Mouse (Mus musculus): ENCODE results near the gene C6.

C6 gene

DNA sequence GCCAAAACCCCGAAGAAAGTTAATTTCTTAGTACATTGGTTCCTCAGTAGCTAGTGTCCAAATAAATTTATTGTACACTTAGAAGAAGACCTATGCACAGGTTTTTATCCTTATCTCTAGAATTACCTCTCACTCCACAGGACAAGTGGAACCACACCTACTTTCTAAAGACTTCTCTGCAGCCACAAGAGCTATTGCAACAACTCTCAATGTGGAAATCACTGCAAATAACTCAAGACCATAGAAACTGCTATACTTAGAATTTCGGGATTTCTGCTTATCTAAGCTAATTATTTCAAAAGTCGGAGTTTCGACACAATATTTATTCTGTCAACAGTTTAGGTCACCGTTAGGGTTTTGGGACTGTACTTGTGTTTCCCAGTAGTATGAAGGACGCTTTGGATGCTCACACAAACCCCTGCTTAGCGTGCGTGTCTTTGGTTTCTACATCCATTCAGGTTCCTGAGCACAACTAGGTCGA lies at the start of gene C6:
TSS of gene C6 (plus strand) at position 346 of the 481 bp plus-strand sequence.
- no peak for DNase-seq

DNA sequence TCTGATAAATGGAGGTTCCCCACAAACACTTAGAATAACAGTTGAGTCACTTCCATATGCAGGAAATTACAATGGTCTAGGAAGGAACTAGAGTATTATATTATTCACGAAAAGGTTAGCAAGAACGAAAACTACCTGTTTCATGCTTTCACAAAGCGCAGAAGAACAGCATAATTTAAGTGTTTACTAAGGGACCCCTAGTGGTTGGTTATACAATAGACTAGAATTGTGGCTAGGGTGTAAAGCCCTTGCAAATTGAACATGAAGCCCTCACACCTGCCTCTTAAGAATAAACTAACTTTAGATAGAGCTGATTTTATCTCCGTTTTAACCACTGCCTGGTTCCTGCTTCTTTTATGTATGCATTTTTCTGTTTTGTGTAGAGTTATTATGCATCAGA lies 29.4 kb upstream of the C6 start:
- no peak for DNase-seq

DNA sequence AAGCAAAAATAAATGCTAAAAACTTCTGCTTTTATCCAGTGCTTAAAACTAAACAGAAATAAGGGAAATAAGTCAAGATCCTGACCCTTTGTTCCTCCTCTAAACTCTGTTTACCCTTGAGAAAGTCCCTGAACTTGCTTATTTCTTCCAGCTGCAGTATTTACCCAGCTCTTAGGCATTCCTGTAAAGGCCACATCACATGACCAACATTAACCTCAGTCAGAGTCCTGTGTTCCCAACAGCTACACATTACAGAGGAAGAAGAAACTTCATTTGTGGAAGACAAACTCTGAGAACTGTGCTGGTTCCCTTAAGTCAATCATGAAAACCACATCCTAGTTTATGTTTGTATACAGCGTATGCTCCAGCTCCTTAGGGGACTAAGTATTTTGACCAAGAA lies 7.2 kb downstream of the C6 start:
- DNase-seq = no peak

DNA sequence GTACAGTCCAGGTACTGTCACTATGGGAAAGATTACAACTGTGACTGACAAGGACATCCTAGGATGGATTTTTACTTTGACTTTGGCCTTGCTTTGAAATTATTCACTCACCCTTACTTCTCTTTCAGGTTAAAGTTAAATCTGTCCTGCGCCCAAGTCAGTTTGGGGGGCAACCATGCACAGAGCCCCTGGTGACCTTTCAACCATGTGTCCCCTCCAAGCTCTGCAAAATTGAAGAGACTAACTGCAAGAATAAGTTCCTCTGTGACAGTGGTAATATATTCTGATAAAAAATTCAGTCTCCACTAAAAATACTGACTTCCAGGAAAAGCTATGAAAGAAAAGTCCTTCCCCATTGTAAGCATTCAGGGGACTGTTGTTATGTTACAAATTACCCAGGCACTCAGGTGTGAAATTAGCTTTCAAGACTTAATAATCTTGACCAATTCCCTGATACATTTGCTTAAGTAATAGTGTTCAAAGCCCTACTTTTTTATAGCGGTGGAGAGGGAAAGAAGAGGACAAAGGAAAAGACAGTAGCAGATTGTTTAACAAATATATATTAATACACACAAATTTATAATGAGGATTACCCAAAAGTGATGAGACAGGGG lies 8.1 kb downstream of the C6 start:
- DNase-seq = no peak

DNA sequence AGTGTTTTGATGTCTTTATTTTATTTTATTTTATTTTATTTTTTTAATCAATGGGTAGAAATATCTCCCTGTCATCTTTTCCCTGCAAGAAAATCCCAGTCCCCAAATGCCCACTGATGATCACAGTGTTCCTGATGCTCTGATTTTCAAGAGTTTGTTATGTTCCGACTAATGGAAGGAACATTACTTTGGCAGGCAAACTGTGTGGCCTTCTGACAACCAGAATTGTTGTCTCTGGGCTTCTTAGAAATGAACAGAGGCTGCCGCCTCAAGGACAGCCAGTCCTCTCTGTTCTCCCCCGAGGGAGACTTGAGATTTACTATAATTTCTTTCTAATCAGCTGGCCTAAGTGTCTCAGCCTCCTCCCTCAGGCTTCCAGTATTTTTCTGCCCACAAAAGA lies 20.7 kb downstream of the C6 start:
- no peak for DNase-seq

DNA sequence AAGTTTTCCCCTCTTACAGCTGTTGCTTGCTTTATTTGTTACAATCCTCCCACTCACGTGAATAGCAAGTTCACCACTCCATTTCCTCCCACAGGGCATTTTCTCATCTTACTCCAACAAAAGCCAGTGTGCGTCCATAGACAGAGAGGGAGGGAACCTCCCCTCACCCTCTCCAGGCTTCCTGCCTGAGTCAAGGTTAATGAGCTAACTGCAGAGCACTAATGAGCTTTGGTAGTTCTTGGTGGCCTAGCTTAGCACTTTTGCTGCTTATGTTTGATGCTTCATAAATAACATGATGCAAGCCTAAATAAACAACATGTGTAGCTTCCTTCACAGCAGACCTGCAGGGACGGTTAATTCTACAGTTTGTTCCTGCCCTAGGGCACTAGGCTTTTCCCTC lies 63.4 kb downstream of the C6 start:
- no peak for DNase-seq

DNA sequence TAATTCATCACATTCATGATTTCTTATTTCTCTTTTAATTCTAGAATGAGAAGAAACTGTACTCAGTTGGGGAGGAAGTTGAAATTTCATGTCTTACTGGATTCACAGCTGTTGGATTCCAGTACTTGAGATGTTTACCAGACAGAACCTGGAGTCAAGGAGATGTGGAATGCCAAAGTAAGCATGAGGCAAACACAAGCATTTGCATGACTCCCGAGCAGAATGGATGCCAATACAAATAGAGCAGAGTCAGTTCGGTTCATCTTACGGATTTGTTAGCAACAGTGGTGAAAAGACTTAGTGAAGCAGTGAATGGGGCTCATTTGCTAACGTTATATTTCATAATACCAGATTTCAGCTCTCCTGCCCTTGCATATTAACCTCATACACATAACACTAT lies 69.9 kb downstream of the C6 start:
- no peak for DNase-seq

DNA sequence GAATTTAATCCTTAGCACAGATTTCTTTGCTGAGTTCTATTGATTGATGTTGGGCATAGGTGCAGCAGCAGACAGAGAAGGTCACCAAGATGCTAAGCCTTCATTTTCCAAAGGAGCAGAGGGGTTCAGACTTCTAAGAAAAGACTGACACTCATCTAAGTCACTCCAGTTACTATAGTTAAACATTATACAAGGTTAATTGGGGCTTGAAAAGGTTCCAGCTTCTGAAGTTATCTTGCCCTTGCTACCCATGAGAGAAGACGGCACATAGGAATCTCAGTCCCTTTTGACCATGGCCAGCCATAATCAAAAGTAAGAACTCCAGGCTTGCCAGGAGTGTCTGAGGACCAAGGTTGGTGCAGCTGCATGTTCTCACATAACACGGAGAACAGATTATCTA lies 77.3 kb downstream of the C6 start:
- no peak for DNase-seq

DNA sequence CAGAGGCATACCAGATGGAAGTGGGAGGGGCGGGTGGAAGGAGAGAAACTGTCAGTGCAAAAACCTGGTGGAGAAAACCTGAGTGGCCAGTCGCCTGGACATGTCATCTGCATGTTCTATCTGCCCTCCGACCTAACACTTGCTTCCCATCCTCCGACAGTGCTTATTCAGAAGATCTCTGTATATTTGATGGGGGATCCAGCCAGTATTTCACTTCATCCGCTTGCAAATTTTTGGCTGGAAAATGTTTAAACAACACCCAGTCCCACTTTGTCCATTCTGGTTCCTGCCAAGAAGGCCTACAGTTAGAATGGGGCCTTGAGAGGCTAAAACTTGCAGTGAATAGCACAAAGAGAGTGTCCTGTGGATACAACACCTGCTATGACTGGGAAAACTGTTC lies 81.2 kb downstream of the C6 start:
- DNase-seq = no peak

DNA sequence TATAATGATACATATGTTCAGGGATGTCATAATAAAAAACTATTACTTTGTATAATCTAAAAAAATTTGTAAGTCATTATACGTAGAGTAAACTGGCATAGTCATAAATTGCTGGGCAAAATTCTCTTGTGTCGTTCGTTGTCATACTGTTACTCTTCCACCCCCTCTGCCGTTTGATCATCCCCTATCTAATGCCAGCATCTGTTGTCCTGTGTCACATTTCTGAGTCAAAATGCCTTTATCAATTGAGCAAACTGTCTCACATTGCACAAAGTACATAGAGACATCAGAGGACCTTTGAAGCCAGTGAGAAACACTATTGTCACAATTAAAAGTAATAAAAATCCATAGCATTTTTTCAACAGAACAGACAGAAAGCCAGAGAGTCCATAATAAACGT lies 88.0 kb downstream of the C6 start:
- no peak for DNase-seq

DNA sequence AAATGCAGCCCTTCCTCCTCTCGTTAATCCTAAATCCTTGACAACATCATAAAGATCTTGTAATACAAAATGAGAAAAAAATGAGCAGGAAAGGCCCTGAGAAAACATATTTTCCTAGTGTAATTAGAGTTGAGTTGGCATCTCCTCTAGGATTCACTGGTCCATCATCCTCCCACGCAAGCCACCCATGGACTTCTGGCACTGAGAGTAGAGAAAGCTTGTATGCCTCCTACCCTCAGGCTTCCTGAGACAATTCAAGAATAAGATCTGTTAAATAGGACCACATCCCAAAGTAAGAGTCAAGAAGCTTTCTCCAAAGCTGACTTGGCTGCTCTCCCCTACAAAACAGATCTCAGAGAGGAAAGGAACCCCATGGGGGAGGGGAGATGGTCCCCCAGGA lies 88.7 kb downstream of the C6 start:
- DNase-seq = no peak

DNA sequence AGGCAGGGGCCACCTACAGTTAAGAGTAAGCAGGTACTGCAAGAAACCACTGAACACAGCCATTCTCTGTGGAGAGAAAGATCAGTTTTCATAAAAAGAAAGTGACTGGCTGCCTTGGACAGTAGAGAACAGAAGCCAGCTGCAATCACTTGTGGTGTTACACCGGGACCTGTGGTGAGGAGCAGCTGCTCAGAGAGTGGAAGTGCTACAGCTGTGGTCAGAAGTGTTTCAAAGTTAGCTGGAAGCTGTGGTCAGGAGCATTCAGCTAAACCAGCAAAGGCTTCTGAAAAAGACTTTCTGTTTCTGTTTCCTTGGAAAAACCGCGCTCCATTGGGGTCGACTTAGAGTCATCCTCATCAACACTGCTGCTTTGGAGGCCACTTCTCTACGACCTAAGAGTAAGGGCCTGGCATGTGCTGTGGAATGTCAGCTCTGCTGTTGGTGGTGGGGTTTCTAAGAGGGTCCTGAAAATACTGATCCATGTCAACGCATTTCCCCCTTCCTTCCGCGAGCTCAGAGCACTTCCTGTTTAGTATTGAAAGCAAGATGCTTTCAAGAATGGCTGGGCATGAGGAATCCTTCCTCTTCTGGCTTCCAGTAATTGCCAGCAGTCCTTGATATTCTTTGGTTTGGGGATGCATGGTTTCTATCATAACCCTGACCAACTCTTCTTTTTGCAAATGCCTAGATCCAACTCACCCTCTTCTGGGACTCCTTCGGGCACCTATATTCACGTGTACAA lies 89.9 kb downstream of the C6 start:
- peak in 1 of 2 experiments; percentile 17 for DNase-seq

DNA sequence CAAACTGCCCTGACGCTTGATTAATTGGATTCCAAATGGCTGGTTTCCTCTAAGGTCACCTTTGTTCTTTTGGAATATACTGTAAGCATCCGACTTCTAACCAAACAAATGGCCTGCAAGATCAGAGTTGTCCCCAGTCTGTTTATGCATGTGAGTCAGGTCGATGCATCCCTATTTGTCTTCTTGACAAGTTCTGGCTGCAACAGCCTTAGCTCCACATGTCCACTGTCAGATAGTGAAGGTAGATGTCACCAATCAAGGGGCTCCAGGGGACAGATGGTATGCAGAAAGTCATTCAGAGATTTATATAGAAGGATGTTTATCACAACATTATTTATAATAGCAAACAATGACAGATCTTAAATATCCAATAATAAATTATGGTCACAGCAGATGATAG lies 91.5 kb downstream of the C6 start:
- DNase-seq = no peak

DNA sequence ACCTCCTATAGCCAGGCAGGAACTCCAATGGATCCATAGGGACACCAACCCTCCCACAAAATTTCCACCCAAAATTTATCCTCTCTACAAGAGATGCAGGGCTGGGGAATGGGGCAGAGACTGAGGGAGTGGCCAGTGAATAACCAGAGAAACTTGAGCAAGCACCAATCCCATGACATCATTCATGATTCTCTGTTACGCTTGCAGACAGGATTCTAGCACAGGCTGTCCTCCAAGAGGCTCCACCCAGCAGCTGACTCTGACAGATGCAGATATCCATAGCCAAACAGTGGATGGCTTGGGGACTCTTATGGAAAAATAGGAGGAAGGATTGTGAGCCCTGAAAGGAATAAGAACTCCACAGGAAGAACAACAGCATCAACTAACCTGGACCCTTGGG lies 94.2 kb downstream of the C6 start:
- DNase-seq = no peak

DNA sequence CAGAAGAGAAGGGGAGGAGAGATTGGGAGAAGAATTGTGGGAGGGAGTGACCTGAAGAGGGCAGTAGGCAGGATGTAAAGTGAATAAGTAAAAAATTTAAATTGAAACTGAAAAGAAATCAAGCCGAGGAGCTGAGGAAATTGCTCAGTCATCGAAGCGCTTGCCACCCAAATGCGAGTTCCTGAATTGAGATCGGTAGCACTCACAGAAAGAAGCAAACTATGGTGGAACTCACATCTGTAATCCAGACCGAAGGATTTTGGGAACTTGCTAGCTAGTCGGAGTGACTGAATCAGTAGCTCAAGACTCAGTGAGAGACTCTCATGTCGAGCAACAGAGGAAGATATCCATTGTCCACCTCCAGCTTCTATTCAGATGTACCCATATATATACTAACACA lies 94.8 kb downstream of the C6 start:
- DNase-seq = no peak

DNA sequence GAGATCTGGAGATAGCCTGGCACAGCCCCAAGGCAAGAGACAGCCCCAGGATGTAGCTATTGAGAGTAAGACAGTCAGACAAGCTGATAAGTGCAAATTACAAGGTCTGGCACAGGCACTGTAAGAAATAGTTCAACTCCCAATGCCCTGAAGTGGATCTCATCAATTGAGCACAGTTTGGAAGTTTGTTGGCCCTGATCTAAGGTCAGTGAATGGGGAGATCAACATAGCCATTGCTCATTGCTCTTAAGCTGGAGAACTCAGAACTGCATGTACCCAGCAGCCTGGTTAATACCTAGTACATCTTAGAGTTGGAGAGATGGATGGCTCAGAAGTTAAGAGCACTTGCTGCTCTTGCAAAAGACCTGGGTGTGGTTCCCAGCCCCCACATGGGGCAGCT lies 100.8 kb downstream of the C6 start:
- DNase-seq = no peak

DNA sequence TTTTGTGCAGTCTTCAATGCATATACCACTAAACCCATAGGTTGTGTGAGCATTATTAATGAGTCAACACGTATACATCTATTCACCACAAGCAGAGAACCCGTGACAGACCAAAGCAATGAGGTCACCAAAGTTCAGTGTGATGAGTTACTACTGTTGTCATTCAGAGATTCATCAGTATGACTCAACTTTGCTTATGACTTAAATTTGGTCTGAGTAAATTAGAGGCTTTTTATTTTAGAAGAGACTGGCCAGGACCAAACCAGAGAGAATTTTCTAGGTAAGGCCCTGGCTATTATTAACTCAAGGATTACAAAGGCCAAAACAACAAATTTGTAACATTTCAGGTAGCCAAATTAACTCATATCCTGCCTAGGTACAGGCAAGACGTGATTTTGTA lies 109.4 kb downstream of the C6 start:
- no peak for DNase-seq

DNA sequence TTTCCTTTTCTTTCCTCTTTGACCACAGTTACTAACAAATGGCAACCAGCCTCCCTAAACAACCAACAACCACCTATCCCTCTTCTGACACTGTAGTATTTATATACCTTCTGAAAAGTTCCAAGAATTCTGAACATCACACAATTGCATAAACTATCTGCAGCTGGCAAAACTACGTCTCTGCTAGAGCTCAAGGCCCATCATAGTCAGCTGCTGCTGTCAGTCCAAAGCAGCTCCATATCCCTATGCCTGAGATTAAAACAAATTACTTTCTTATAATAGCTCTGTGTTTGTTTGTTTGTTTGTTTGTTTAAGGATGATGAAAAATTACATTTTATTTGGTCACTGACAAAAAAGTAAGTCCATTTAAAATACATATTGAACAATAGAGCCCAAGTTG lies 123.0 kb downstream of the C6 start:
- no peak for DNase-seq
